22 mouse cellular contexts compared by ENCODE assay signal in the genomic region with DNA sequence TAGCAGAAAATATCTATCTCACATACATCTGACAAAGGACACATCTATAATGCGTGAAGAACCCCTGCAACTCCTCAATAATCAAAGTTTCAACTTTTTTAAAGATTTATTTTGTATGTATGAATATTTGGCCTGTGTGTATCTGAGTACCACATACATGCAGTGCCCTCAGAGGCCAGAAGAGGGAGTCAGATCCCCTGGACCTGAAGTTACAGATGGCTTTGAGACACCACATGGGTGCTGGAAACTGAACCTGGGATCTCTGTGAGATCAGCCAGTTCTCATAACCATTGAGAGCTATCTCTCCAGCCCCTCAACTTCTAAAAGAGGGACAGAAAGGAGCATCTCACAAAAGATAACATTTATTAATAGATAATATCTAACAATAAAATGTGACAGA. TPM values are rescaled to one million over a fixed set of nuclear protein-coding genes. Genes with fewer than 3 reads are reported as not detected.
A peak's percentile ranks its signal among the peaks of the same experiment; 100 is the strongest.
DNase-seq lines count a peak whose midpoint lies in the region; ATAC-seq and TF ChIP-seq lines count a peak whose summit lies in the region.
"Had no signal": no experiment of that assay in that cellular context is flagged by ENCODE, and none has a peak within 500 bp of the region (broad histone marks: within the 10 kb centered on the region; RNA-seq: fewer than 3 reads in every experiment).

No protein-coding gene starts in this region.

- no peak overlapping the region for H3K9ac ChIP-seq in heart, adult 2 months (ENCODE audit: low read depth, low read length)
- no peak overlapping the region for H3K9ac ChIP-seq in liver, postnatal 0 days (replicated peaks)
- H3K9ac ChIP-seq in ES-Bruce4 (ENCODE audit: low read depth, poor library complexity, severe bottlenecking) = no peak overlapping the region
- H3K9ac ChIP-seq: embryonic facial prominence, embryonic 13.5 days; hindbrain, embryonic 13.5 days; liver, embryonic 12.5 days; neural tube, embryonic 13.5 days had no signal

- TF ChIP-seq EP300 in heart, adult 2 months (IDR thresholded peaks at IDR 0.05; ENCODE audit: insufficient read depth, low read depth, low read length) = no peak
- no peak for TF ChIP-seq EP300 in liver, postnatal 0 days (IDR thresholded peaks at IDR 0.05; ENCODE audit: low read depth)
- no peak for TF ChIP-seq EP300 in ES-Bruce4 (IDR thresholded peaks at IDR 0.05; ENCODE audit: insufficient read depth, low read depth, low read length)

- H3K4me1 ChIP-seq in heart, adult 2 months (ENCODE audit: control insufficient read depth, insufficient read depth, low read length) = no peaks in the 10 kb centered on the region
- no peaks in the 10 kb centered on the region for H3K4me1 ChIP-seq in liver, postnatal 0 days (ENCODE audit: insufficient read depth)
- H3K4me1 ChIP-seq in ES-Bruce4 (ENCODE audit: control insufficient read depth, insufficient read depth, low read length) = no peaks in the 10 kb centered on the region
- H3K4me1 ChIP-seq in cerebellum, adult 2 months (ENCODE audit: control insufficient read depth, insufficient read depth, low read length) = no peaks in the 10 kb centered on the region
- H3K4me1 ChIP-seq: embryonic facial prominence, embryonic 13.5 days; heart, embryonic 10.5 days; hindbrain, embryonic 13.5 days; liver, embryonic 12.5 days; neural tube, embryonic 13.5 days had no signal

- TF ChIP-seq POLR2A in heart, adult 2 months (IDR thresholded peaks at IDR 0.05; ENCODE audit: insufficient read depth, low read depth, low read length) = no peak
- TF ChIP-seq POLR2A in ES-Bruce4 (IDR thresholded peaks at IDR 0.05; ENCODE audit: insufficient read depth, low read length) = no peak
- TF ChIP-seq POLR2A in brain, embryonic 14.5 days (IDR thresholded peaks at IDR 0.05; ENCODE audit: borderline replicate concordance, extremely low read depth, insufficient read depth, insufficient read length, poor library complexity, severe bottlenecking) = no peak
- TF ChIP-seq POLR2A in cerebellum, adult 2 months (IDR thresholded peaks at IDR 0.05; ENCODE audit: borderline replicate concordance, insufficient read depth, low read length) = no peak

- no peak overlapping the region for H3K4me2 ChIP-seq in liver, postnatal 0 days (ENCODE audit: low read depth, low read length)
- H3K4me2 ChIP-seq: embryonic facial prominence, embryonic 13.5 days; hindbrain, embryonic 13.5 days; liver, embryonic 12.5 days; neural tube, embryonic 13.5 days had no signal

- intact Hi-C loops in heart, adult 2 months (cut with DNase I) = no loop called here

- 93% methylated on average over 1 of the region's 1 CpGs for WGBS in heart, adult 2 months
- WGBS in liver, postnatal 0 days (ENCODE audit: insufficient replicate concordance) = 69% methylated on average over 1 of the region's 1 CpGs
- WGBS in cerebellum, adult 2 months = 98% methylated on average over 1 of the region's 1 CpGs

- no peak for DNase-seq in heart, adult 2 months
- DNase-seq in heart, adult 18-20 months = no peak
- no peak for DNase-seq in liver, postnatal 0 days
- DNase-seq in liver = no peak
- no peak for DNase-seq in brain, embryonic 14.5 days (ENCODE audit: low read depth)
- no peak for DNase-seq in cerebellum, adult 2 months
- DNase-seq: adrenal gland, postnatal 14 days; B cell, adult 2 months; cerebellum, adult 9-10 months; gastrocnemius, postnatal 14 days; heart, postnatal 10 days; kidney, adult 11 months; kidney, postnatal 36 days; right cerebral cortex, postnatal 4 days; thymus, postnatal 4 days had no signal

- no peak overlapping the region for H3K27ac ChIP-seq in heart, adult 2 months
- H3K27ac ChIP-seq in liver, postnatal 0 days (ENCODE audit: low read depth) = no peak overlapping the region
- H3K27ac ChIP-seq in ES-Bruce4 (ENCODE audit: insufficient read depth, low read length) = no peak overlapping the region
- no peak overlapping the region for H3K27ac ChIP-seq in cerebellum, adult 2 months (ENCODE audit: insufficient read depth, low read length)
- H3K27ac ChIP-seq: embryonic facial prominence, embryonic 13.5 days; heart, embryonic 10.5 days; hindbrain, embryonic 13.5 days; liver, embryonic 12.5 days; neural tube, embryonic 13.5 days had no signal

- no peaks in the 10 kb centered on the region for H3K36me3 ChIP-seq in heart, adult 2 months (ENCODE audit: control insufficient read depth, insufficient read depth, low read length)
- no peaks in the 10 kb centered on the region for H3K36me3 ChIP-seq in liver, postnatal 0 days (replicated peaks; ENCODE audit: insufficient read depth, low read length)
- H3K36me3 ChIP-seq in ES-Bruce4 (ENCODE audit: control insufficient read depth, insufficient read depth, low read length, poor library complexity, severe bottlenecking) = no peaks in the 10 kb centered on the region
- H3K36me3 ChIP-seq: liver, embryonic 12.5 days had no signal

- no peaks in the 10 kb centered on the region for H3K27me3 ChIP-seq in heart, adult 2 months (ENCODE audit: control insufficient read depth, insufficient read depth, low read length)
- H3K27me3 ChIP-seq in liver, postnatal 0 days (ENCODE audit: insufficient read depth, low read length) = no peaks in the 10 kb centered on the region
- no peaks in the 10 kb centered on the region for H3K27me3 ChIP-seq in ES-Bruce4 (ENCODE audit: control insufficient read depth, insufficient read depth, low read length, poor library complexity, severe bottlenecking)
- H3K27me3 ChIP-seq in cerebellum, adult 2 months (ENCODE audit: control insufficient read depth, insufficient read depth, low read length) = no peaks in the 10 kb centered on the region
- H3K27me3 ChIP-seq: embryonic facial prominence, embryonic 13.5 days; hindbrain, embryonic 13.5 days; liver, embryonic 12.5 days; neural tube, embryonic 13.5 days had no signal

- no peak overlapping the region for H3K4me3 ChIP-seq in heart, adult 2 months
- no peak overlapping the region for H3K4me3 ChIP-seq in liver, postnatal 0 days (ENCODE audit: low read depth, low read length)
- no peak overlapping the region for H3K4me3 ChIP-seq in ES-Bruce4 (ENCODE audit: low read depth, low read length)
- no peak overlapping the region for H3K4me3 ChIP-seq in cerebellum, adult 2 months (replicated peaks; ENCODE audit: insufficient read depth, low read depth, low read length)
- H3K4me3 ChIP-seq: embryonic facial prominence, embryonic 13.5 days; heart, embryonic 10.5 days; hindbrain, embryonic 13.5 days; liver, embryonic 12.5 days; neural tube, embryonic 13.5 days had no signal

- TF ChIP-seq CTCF in heart, adult 2 months (IDR thresholded peaks at IDR 0.05) = 0 out of 2 replicates have a peak, but pooled peaks have one; percentile 8
- TF ChIP-seq CTCF in liver, postnatal 0 days (IDR thresholded peaks at IDR 0.05; ENCODE audit: low read depth) = peak; percentile 33; the same call in 1 of the 2 replicates
- peak; percentile 28 for TF ChIP-seq CTCF in ES-Bruce4 (IDR thresholded peaks at IDR 0.05; ENCODE audit: low read depth, low read length)
- peak; percentile 12; the same call in 1 of the 2 replicates for TF ChIP-seq CTCF in brain, embryonic 14.5 days (IDR thresholded peaks at IDR 0.05; ENCODE audit: borderline replicate concordance, extremely low read depth, insufficient read depth, insufficient read length)
- TF ChIP-seq CTCF in cerebellum, adult 2 months (IDR thresholded peaks at IDR 0.05; ENCODE audit: borderline replicate concordance, insufficient read depth, low read depth, low read length) = no peak

- H3K79me2 ChIP-seq in heart, adult 2 months (replicated peaks; ENCODE audit: control insufficient read depth, insufficient read depth, low read length) = no peaks in the 10 kb centered on the region

- ATAC-seq in liver, postnatal 0 days = no peak
- ATAC-seq: activated CD4-positive, CD25-positive, alpha-beta regulatory T cell, adult 4 months; liver, embryonic 12.5 days had no signal

- H3K9me3 ChIP-seq in liver, postnatal 0 days (ENCODE audit: low read length) = no peaks in the 10 kb centered on the region
- H3K9me3 ChIP-seq in ES-Bruce4 (replicated peaks; ENCODE audit: control insufficient read depth, insufficient read depth, low read length, poor library complexity, severe bottlenecking) = no peaks in the 10 kb centered on the region
- H3K9me3 ChIP-seq: embryonic facial prominence, embryonic 13.5 days; heart, embryonic 10.5 days; hindbrain, embryonic 13.5 days; liver, embryonic 12.5 days; neural tube, embryonic 13.5 days had no signal

RNA-seq across cellular contexts. Expression of a gene that starts 36.6 kb away (rescaled TPM):
- 1 to 10 TPM; 2.1 to 5.3 TPM for total RNA-seq in heart, adult 2 months (2021)
- 5.2 and 6.9 TPM in 2 replicates for polyA plus RNA-seq in heart, adult 2 months (2012; rRNA removed)
- total RNA-seq in heart, adult 18-20 months (2021) = 1 to 10 TPM; 3.3 to 4.4 TPM
- 19.4 and 20.4 TPM in 2 replicates for polyA plus RNA-seq in liver, postnatal 0 days (2015; fragmentation: Nextera tagmentation; extraction: Ambion mirVana)
- 155 and 156 TPM in 2 replicates for polyA plus RNA-seq in ES-Bruce4 (2011; ENCODE audit: insufficient read depth, insufficient read length, low read depth, missing spikeins)
- 26.4 and 28.8 TPM in 2 replicates for polyA plus RNA-seq in brain, embryonic 14.5 days (2012; rRNA removed)
- polyA plus RNA-seq in cerebellum, adult 2 months (2012; rRNA removed) = 6.8 and 7.4 TPM in 2 replicates

RNA-seq across cellular contexts. Expression of a gene that starts 45.3 kb away (rescaled TPM):
- total RNA-seq in heart, adult 2 months (2021) = 1 to 10 TPM; 5.4 to 5.6 TPM
- polyA plus RNA-seq in heart, adult 2 months (2012; rRNA removed) = 6.4 and 9.0 TPM in 2 replicates
- total RNA-seq in heart, adult 18-20 months (2021) = 1 to 10 TPM; 4.3 to 5.1 TPM
- polyA plus RNA-seq in liver, postnatal 0 days (2015; fragmentation: Nextera tagmentation; extraction: Ambion mirVana) = 1.8 and 2.3 TPM in 2 replicates
- 5.7 and 6.3 TPM in 2 replicates for polyA plus RNA-seq in ES-Bruce4 (2011; ENCODE audit: insufficient read depth, insufficient read length, low read depth, missing spikeins)
- 15.6 and 16.9 TPM in 2 replicates for polyA plus RNA-seq in brain, embryonic 14.5 days (2012; rRNA removed)
- 8.3 and 9.8 TPM in 2 replicates for polyA plus RNA-seq in cerebellum, adult 2 months (2012; rRNA removed)
